Mouse (Mus musculus): Measurements from ENCODE around the gene Bola2. TPM values are rescaled to one million over a fixed set of nuclear protein-coding genes. Genes with fewer than 3 reads are reported as not detected.

Gene Bola2
- 71.8 and 82.7 TPM in 2 replicates for polyA plus RNA-seq (2015; fragmentation: Nextera tagmentation; extraction: Ambion mirVana)

- peak; percentile 82 for ATAC-seq (ENCODE audit: insufficient read depth)
- under 1% methylated on average over 31 of the region's 31 CpGs for WGBS (ENCODE audit: insufficient replicate concordance)
- Histone ChIP-seq H3K9me3 (replicated peaks) (no peaks in the 10 kb centered on the region), H3K36me3 (replicated peaks) (peaks cover 43% of the 10 kb centered on the region), H3K27ac (replicated peaks) (peak within 1 kb of the TSS; percentile 90), H3K4me3 (replicated peaks) (peak within 1 kb of the TSS; percentile 79), H3K27me3 (no peaks in the 10 kb centered on the region), H3K4me1 (replicated peaks) (peaks cover 55% of the 10 kb centered on the region), H3K9ac (peak within 1 kb of the TSS; percentile 78), H3K4me2 (peak within 1 kb of the TSS; percentile 92)
Observed at GRCm38 (mm10) chr7:126695210-126695611, at the start of gene Bola2. TSS of gene Bola2 (plus strand) at chr7:126695401.

GRCm38 (mm10) chr7:126645708-126646107 is 49.5 kb upstream of the Bola2 start:
- Histone ChIP-seq H3K9me3 (replicated peaks) (no peaks in the 10 kb centered on the region), H3K4me2 (no peak overlapping the region), H3K36me3 (replicated peaks) (no peaks in the 10 kb centered on the region), H3K27me3 (no peaks in the 10 kb centered on the region), H3K4me1 (replicated peaks) (peaks cover 28% of the 10 kb centered on the region), H3K9ac (no peak overlapping the region), H3K4me3 (replicated peaks) (no peak overlapping the region), H3K27ac (replicated peaks) (no peak overlapping the region)
- ATAC-seq (ENCODE audit: insufficient read depth): no peak
- 47% methylated on average over 5 of the region's 5 CpGs for WGBS (ENCODE audit: insufficient replicate concordance)

- 63% methylated on average over 4 of the region's 4 CpGs for WGBS (ENCODE audit: insufficient replicate concordance)
- Histone ChIP-seq H3K4me2 (peak overlapping the region; percentile 89), H3K27me3 (no peaks in the 10 kb centered on the region), H3K9ac (no peak overlapping the region), H3K4me1 (replicated peaks) (peaks cover 53% of the 10 kb centered on the region), H3K36me3 (replicated peaks) (no peaks in the 10 kb centered on the region), H3K9me3 (replicated peaks) (no peaks in the 10 kb centered on the region), H3K27ac (replicated peaks) (no peak overlapping the region), H3K4me3 (replicated peaks) (peak overlapping the region; percentile 80)
- no peak for ATAC-seq (ENCODE audit: insufficient read depth)
Observed at GRCm38 (mm10) chr7:126648486-126648885, 46.7 kb upstream of the Bola2 start.

GRCm38 (mm10) chr7:126649231-126650051 is 45.8 kb upstream of the Bola2 start, which contains the start of gene Sgf29:
TSS of gene Sgf29 (plus strand) at chr7:126649309.
- H3K4me2 ChIP-seq: peak within 1 kb of the TSS; percentile 89
- H3K4me1 ChIP-seq (replicated peaks): peaks cover 58% of the 10 kb centered on the region
- H3K27ac ChIP-seq (replicated peaks): peak within 1 kb of the TSS; percentile 98
- ATAC-seq (ENCODE audit: insufficient read depth): peak; percentile 97
- WGBS (ENCODE audit: insufficient replicate concordance): 1% methylated on average over 57 of the region's 57 CpGs
- no peaks in the 10 kb centered on the region for H3K9me3 ChIP-seq (replicated peaks)
- H3K27me3 ChIP-seq: no peaks in the 10 kb centered on the region
- H3K4me3 ChIP-seq (replicated peaks): peak within 1 kb of the TSS; percentile 80
- peak within 1 kb of the TSS; percentile 78 for H3K9ac ChIP-seq
- no peaks in the 10 kb centered on the region for H3K36me3 ChIP-seq (replicated peaks)

GRCm38 (mm10) chr7:126650852-126651251 is 44.3 kb upstream of the Bola2 start:
- Histone ChIP-seq H3K4me1 (replicated peaks) (peaks cover 61% of the 10 kb centered on the region), H3K27ac (replicated peaks) (peak overlapping the region; percentile 98), H3K9me3 (replicated peaks) (no peaks in the 10 kb centered on the region), H3K4me3 (replicated peaks) (peak overlapping the region; percentile 80; the same call in 1 of the 2 replicates), H3K4me2 (peak overlapping the region; percentile 89), H3K36me3 (replicated peaks) (no peaks in the 10 kb centered on the region), H3K9ac (no peak overlapping the region), H3K27me3 (no peaks in the 10 kb centered on the region)
- no peak for ATAC-seq (ENCODE audit: insufficient read depth)
- 9% methylated on average over 2 of the region's 2 CpGs for WGBS (ENCODE audit: insufficient replicate concordance)

GRCm38 (mm10) chr7:126653991-126654390 is 41.2 kb upstream of the Bola2 start:
- H3K4me3 ChIP-seq (replicated peaks): no peak overlapping the region
- no peak overlapping the region for H3K4me2 ChIP-seq
- H3K27ac ChIP-seq (replicated peaks): no peak overlapping the region
- peaks cover 74% of the 10 kb centered on the region for H3K4me1 ChIP-seq (replicated peaks)
- WGBS (ENCODE audit: insufficient replicate concordance): 35% methylated on average over 2 of the region's 2 CpGs
- H3K36me3 ChIP-seq (replicated peaks): no peaks in the 10 kb centered on the region
- no peak overlapping the region for H3K9ac ChIP-seq
- H3K27me3 ChIP-seq: no peaks in the 10 kb centered on the region
- ATAC-seq (ENCODE audit: insufficient read depth): no peak
- H3K9me3 ChIP-seq (replicated peaks): no peaks in the 10 kb centered on the region

GRCm38 (mm10) chr7:126655695-126656094 is 39.5 kb upstream of the Bola2 start:
- no peak for ATAC-seq (ENCODE audit: insufficient read depth)
- Histone ChIP-seq H3K4me1 (replicated peaks) (peaks cover 61% of the 10 kb centered on the region), H3K4me2 (no peak overlapping the region)

GRCm38 (mm10) chr7:126657522-126657921 is 37.7 kb upstream of the Bola2 start:
- H3K36me3 ChIP-seq (replicated peaks): peaks cover 7% of the 10 kb centered on the region
- no peak for ATAC-seq (ENCODE audit: insufficient read depth)
- H3K4me3 ChIP-seq (replicated peaks): no peak overlapping the region
- H3K4me2 ChIP-seq: no peak overlapping the region
- H3K4me1 ChIP-seq (replicated peaks): peaks cover 42% of the 10 kb centered on the region
- H3K9ac ChIP-seq: no peak overlapping the region
- H3K27ac ChIP-seq (replicated peaks): no peak overlapping the region
- WGBS (ENCODE audit: insufficient replicate concordance): 74% methylated on average over 1 of the region's 1 CpGs
- H3K9me3 ChIP-seq (replicated peaks): no peaks in the 10 kb centered on the region
- H3K27me3 ChIP-seq: no peaks in the 10 kb centered on the region

More at GRCm38 (mm10) chr7:126655695-126656094, 39.5 kb upstream of the Bola2 start:
- H3K9me3 ChIP-seq (replicated peaks): no peaks in the 10 kb centered on the region
- no peak overlapping the region for H3K9ac ChIP-seq
- H3K36me3 ChIP-seq (replicated peaks): no peaks in the 10 kb centered on the region
- H3K27me3 ChIP-seq: no peaks in the 10 kb centered on the region
- peak overlapping the region; percentile 64; the same call in 1 of the 2 replicates for H3K27ac ChIP-seq (replicated peaks)
- no peak overlapping the region for H3K4me3 ChIP-seq (replicated peaks)
- 53% methylated on average over 3 of the region's 3 CpGs for WGBS (ENCODE audit: insufficient replicate concordance)

- Histone ChIP-seq H3K9ac (no peak overlapping the region), H3K4me3 (replicated peaks) (no peak overlapping the region), H3K9me3 (replicated peaks) (no peaks in the 10 kb centered on the region), H3K4me2 (no peak overlapping the region), H3K27ac (replicated peaks) (no peak overlapping the region), H3K36me3 (replicated peaks) (peaks cover 30% of the 10 kb centered on the region), H3K27me3 (no peaks in the 10 kb centered on the region), H3K4me1 (replicated peaks) (peaks cover 37% of the 10 kb centered on the region)
- no peak for ATAC-seq (ENCODE audit: insufficient read depth)
- 70% methylated on average over 3 of the region's 3 CpGs for WGBS (ENCODE audit: insufficient replicate concordance)
Observed at GRCm38 (mm10) chr7:126659771-126660170, 35.4 kb upstream of the Bola2 start.

- Histone ChIP-seq H3K36me3 (replicated peaks) (peaks cover 54% of the 10 kb centered on the region), H3K4me3 (replicated peaks) (no peak overlapping the region), H3K27me3 (no peaks in the 10 kb centered on the region), H3K4me2 (no peak overlapping the region), H3K4me1 (replicated peaks) (peaks cover 16% of the 10 kb centered on the region), H3K9ac (no peak overlapping the region), H3K27ac (replicated peaks) (no peak overlapping the region), H3K9me3 (replicated peaks) (no peaks in the 10 kb centered on the region)
- 66% methylated on average over 8 of the region's 8 CpGs for WGBS (ENCODE audit: insufficient replicate concordance)
- no peak for ATAC-seq (ENCODE audit: insufficient read depth)
Observed at GRCm38 (mm10) chr7:126663646-126664045, 31.6 kb upstream of the Bola2 start.

GRCm38 (mm10) chr7:126665269-126665668 is 29.9 kb upstream of the Bola2 start:
- Histone ChIP-seq H3K9me3 (replicated peaks) (no peaks in the 10 kb centered on the region), H3K36me3 (replicated peaks) (peaks cover 58% of the 10 kb centered on the region), H3K9ac (no peak overlapping the region), H3K27me3 (no peaks in the 10 kb centered on the region), H3K4me3 (replicated peaks) (no peak overlapping the region), H3K4me1 (replicated peaks) (peaks cover 16% of the 10 kb centered on the region), H3K27ac (replicated peaks) (no peak overlapping the region), H3K4me2 (no peak overlapping the region)
- 83% methylated on average over 3 of the region's 3 CpGs for WGBS (ENCODE audit: insufficient replicate concordance)
- no peak for ATAC-seq (ENCODE audit: insufficient read depth)
